Mouse (Mus musculus) heart, postnatal 25 days (tissue): ENCODE measurements around the gene Acot13. TPM values are rescaled to one million over a fixed set of nuclear protein-coding genes. Genes with fewer than 3 reads are reported as not detected.
"Not testable (repeated sequence)": the region's sequence is repeated elsewhere in the genome, so short reads cannot be mapped to it uniquely, and the experiment has no call there.

Experiments used
- DNase-seq: peaks from one replicate; pipeline ENCODE4 v3.0.0; 2022; ENCODE audit warnings: low spot score
- intact Hi-C: fragments of 180-260 bp; cut with DNase I; formaldehyde crosslinking; loops from one replicate; pipeline ENCODE4 v1.15.1; 2025
- total RNA-seq, 2 experiments: library from RNA; stranded (reverse); gene quantifications; 2 replicates each; pipeline ENCODE4 v1.2.3; 2021

Gene Acot13
- 100 to 1,000 TPM; 422 to 431 TPM for total RNA-seq

DNA sequence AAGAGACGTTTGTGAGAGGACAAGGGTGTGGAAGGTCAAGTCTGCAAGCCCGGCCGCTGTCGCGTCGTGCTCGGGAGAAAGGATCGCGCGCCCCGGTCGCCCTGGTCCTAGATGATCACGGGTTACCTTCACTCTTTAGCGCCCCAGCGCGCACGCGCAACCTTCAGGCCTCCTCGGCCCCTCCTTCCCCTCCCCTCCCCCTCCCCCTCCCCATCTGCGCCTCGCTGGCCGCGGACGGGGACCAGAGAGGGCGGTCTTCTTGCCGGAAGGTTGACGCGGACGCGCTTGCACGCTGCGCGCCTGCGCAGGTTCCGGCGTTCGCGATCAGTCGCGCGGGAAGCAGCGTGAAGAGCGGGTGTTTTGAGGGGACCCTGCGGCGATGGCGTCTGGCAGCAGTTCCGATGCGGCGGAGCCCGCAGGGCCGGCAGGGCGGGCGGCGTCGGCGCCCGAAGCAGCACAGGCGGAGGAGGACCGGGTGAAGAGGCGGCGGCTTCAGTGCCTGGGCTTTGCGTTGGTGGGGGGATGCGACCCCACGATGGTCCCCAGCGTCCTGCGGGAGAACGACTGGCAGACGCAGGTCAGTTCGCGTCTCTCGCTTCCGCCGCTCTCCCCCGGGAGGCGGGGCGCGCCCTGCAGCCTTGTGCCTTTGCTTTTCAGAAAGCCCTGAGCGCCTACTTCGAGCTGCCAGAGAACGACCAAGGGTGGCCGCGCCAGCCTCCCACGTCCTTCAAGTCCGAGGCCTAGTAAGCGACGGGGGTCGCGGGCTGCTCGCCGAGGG lies at the start of gene Acot13, which contains the start of gene Tdp2:
Acot13 (minus strand) TSS at position 188 of the 778 bp plus-strand sequence.
Tdp2 (plus strand) TSS at position 327 of the 778 bp plus-strand sequence.
- DNase-seq = peak; percentile 89
- intact Hi-C loops = loop anchor here (2.0 kb wide), 1 partner anchor 29 kb away; no protein-coding TSS in a partner anchor

DNA sequence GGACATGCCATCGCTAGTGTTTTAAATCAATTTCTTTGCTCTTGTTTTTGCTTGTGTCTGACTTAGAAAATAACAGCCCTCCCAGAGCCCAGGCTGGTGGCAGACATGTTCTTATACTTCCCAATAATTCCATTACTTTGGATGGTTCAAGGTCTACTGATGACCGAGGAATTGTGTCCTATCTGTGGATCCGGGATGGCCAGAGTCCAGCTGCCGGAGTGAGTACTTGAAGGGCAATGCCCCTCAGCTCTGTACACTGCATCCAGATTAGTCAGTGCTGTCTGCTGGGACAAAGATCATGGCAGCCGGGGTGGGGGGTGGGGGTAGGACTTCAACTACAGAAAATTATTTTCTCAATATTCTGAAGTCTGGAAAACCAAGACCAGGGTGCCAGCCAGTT lies 49.4 kb upstream of the Acot13 start:
- no peak for DNase-seq
- intact Hi-C loops = no loop called here

DNA sequence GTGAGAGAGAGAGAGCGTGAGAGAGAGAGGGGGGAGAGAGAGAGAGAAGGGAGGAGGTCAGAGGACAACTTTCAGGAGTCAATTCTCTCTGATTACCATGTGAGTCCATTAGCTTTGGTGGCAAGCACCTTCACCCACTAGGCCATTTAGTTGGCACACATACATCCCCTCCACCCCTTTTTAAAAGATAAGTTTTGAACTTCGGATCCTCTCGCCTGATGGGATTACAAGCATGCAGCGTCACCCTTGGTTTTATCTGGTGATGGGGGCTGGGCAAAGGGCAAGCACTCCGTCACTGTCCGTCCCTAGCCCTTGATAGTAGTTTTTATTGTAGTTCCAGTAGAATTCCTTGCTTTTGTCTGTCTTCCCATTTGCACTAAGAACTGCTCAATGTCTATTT lies 48.9 kb upstream of the Acot13 start:
- intact Hi-C loops = no loop called here
- no peak for DNase-seq

DNA sequence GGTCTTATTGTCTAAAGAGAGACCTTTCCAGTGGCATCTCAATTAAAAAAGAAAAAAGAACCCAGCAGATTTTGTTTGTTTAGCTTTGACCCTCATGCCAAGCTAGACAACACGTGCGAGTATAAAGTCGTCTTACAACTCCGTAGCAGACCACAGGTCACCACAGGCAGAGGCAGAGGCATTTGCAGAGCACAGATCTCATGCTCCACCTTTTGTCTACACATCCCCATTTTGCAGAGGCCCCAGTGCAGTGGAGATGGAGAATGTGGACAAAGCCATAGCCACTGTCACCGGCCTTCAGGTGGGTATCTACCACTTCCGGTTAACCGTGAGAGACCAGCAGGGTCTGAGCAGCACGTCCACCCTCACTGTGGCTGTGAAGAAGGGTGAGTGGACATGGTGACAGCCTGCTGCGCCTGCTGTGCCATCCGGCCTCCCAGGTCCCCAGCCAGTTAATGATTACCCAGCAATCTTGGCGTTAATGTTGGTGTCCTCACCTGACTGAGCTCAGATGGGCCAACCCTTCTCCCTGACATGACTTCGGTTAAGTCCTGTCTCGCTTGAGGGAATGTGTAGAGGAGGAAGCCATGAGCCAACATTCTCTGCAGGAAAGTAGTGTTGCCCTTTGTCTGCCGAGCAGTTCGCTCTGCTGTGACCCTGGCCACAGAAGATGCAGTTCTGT lies 48.2 kb upstream of the Acot13 start:
- intact Hi-C loops = no loop called here
- no peak for DNase-seq

DNA sequence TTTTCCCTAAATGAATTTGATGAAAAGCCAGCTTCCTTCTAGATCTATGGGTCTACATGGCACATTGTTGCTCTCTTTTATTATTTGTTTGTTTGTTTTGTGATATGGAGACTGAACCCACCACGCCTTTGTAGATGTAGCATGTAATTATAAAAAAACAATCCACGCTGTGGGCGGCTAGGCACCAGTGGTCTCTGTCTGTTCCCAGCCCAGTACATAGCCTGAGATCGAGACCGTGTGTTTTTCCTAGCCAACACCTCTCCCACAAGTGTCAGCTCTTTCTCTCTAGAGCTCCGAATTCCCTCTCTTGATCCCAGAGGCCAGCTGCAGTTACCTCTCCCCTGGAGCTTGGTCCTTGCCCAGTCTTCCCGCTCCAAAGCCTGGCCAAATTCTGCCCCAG lies 36.9 kb upstream of the Acot13 start:
- intact Hi-C loops = no loop called here
- DNase-seq = no peak

DNA sequence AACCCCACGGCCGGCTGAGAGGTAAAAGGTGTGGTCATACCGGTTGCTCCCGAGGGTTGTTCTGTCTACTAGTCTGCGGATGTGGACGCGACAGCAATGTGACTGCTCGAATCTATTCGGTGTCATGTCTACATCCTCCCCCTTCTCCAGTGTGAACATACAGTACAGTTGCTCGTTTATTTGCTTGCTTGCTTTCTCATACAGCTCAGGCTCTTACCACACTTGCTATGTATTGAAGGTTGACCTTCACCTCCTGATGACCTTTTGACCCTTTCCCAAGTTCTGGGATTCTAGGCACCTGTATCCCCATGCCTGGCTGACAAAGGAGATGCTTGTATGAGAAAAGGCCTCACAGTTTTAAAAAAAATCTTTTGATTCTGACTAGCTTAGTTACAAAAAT lies 36.4 kb upstream of the Acot13 start:
- intact Hi-C loops = no loop called here
- no peak for DNase-seq

DNA sequence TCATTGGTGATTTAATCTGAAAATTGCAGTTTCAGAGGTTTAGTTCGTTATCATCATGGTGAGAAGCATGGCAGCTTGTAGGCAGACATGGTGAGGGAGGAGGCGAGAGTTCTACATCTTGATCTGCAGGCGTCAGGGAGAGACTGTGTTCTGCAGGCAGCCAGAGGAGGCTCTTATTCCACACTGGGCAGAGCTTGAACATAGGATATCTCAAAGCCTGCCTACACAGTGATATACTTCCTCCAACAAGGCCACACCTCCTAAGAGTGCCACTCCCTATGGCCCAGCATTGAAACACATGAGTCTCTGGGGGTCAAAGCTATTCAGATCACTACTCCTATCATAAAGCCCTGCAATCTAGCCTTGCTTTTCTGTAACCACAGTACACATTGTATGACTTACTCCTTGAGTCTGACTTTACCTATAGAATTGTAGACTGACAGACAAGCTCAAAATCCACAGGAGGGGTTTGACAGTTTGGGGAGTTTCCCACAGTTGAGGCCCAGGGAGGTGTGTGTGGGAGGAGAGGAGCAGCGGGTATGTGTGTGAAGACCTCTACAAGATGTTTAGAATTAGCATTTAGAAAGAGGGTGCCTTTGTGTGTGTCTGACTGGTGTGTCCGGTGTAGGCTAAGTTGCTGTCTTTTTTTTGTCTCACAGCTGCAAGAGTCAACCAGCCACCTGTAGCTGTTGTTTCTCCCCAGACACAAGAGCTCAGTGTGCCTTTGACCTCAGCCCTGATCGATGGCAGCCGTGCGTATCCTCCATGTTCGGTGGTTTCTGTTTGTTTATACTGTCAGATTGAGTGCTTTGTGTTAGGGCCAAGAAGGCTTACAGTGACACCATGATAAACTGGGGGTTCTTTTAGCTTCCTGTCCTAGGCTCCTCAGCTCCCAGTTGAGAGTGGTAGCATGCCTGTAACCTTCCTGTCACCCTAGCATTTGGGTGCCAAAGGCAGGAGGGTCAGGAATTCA lies 35.4 kb upstream of the Acot13 start:
- intact Hi-C loops = no loop called here

DNA sequence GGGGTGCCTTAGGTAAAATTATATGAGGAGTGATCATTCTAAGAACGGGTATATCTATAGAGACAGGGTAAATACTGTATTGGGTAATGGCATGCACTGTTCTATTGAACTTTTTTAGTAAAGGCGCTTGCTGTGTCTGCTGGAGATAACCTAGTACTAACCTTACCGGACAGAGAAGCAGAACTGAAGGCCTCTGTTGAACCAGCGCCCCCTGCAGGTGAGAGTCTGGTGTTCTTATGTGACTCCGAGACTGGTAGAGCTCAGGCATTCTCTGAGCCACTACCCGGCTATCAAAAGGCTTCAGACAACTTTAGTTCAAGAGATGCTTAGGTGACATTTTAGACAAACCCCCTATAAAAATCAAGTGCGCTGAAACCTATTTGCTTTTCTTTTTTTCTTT lies 31.2 kb upstream of the Acot13 start:
- intact Hi-C loops = no loop called here
- DNase-seq = no peak

More for the DNA sequence above, 35.4 kb upstream of the Acot13 start:
- DNase-seq = no peak

DNA sequence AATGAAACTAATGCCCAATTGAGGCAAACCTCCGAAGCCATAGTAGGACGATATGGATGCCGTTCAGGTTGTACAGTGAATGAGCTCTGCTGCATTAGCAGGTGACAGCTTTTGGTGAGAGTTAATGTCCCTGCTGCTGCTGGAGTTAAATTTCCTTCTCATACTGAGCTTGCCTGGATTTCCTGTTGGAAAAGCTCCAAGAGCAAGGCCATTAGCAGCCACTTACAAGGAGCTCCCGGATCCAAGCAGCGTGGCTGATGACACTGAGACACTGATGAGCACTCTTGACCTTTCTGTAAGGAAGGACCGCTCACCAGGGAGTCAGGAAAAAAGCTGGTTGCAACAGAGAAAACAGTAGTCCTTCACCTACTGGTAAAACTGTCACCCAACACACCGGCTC lies 30.7 kb upstream of the Acot13 start:
- intact Hi-C loops = no loop called here
- DNase-seq = no peak

DNA sequence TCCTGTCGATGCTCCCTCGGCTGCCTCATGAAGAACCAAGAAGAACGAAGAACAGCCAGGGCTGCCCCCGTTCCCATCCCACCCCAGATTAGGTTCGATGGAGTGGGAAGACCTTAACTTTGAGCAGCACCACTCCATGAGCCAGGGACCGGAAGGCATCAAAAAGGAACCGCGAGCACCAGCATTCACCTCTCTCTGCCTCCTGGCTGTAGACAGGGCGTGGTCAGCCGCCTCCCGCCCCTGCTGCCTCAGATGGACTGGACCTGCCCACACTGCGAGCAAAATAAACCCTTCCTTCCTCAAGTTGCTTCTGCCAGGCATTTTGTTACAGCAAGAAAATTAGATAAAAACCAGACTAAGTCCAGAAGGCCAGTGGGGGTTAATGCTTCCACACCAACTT lies 29.7 kb upstream of the Acot13 start:
- DNase-seq = no peak
- intact Hi-C loops = no loop called here

DNA sequence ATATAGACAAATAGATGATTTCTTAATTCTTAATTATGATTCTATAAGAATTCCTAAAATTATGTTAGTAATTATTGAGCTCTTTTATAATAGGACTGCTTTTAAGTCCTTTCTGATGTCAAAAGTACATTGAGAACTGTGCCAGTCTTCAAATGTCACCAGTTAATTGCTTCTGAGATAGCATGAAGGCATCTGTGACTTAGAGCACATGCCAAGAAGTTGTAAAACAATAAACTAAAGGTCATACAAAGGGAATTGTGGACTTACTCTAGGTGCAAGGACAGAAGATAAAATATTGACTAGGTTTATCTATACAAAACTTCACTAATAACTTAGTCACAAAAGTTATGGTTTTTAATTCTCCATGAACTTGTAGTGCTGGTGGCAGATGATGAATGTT lies 27.8 kb upstream of the Acot13 start:
- no peak for DNase-seq
- intact Hi-C loops = loop anchor here (5.0 kb wide), 1 partner anchor 38 kb away; no protein-coding TSS in a partner anchor

DNA sequence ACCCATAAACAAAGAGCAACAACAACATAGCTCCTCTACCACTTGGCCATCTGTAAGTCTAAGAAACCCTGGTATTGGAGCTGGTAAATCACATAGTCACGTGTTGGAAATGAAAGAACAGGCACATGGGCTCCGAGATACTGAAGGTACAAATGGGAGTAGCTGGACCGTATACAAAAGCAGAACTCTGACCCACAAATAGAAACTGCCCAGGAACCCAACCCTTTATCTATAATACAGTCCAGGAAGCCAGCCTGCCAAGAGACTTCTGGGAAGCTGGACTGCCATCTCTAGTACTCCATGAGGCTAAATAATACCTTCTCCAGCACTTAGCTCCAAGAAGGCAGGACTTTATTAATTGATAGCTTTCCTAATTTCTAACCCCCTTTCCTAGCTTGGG lies 21.2 kb upstream of the Acot13 start:
- no peak for DNase-seq
- intact Hi-C loops = no loop called here

DNA sequence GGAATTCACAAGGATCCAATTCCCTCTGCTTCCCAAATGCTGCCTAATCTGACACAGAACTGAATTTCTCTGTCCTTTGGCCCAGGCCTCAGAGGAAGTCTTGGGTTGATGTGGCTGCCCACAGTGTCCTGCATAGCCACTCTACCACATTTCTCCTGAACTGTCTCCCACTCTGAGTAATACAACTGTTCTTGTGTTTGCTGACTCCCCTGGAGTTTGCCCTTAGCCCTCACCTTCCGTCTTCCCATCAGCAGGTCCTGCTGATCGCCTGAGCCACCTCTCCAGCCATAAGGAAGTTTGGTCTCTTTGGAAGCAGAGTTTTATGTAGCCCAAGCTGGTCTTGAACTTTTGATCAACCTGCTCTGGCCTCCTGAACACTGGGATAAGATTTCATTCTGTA lies 20.6 kb upstream of the Acot13 start:
- intact Hi-C loops = no loop called here

DNA sequence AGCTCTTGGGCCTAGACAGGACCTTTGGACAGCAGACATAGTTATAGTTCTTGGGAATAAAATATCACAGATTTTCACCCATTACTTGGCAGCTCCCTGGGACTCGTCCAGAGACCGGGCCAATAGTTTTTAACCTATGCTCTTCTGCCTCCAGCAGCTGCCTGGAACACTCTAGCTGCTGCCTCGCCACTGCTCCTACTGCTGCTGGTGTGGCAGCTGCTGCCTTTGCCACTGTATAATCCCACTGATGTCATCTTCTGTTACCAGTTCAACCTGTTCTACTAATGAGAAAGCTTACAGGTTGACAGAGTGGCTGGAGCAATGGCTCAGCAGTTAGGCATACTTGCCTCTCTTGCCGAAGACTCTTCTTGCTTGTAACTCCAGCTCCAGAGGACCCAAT lies 18.0 kb upstream of the Acot13 start:
- intact Hi-C loops = no loop called here
- DNase-seq = no peak

More for the DNA sequence above, 20.6 kb upstream of the Acot13 start:
- no peak for DNase-seq

DNA sequence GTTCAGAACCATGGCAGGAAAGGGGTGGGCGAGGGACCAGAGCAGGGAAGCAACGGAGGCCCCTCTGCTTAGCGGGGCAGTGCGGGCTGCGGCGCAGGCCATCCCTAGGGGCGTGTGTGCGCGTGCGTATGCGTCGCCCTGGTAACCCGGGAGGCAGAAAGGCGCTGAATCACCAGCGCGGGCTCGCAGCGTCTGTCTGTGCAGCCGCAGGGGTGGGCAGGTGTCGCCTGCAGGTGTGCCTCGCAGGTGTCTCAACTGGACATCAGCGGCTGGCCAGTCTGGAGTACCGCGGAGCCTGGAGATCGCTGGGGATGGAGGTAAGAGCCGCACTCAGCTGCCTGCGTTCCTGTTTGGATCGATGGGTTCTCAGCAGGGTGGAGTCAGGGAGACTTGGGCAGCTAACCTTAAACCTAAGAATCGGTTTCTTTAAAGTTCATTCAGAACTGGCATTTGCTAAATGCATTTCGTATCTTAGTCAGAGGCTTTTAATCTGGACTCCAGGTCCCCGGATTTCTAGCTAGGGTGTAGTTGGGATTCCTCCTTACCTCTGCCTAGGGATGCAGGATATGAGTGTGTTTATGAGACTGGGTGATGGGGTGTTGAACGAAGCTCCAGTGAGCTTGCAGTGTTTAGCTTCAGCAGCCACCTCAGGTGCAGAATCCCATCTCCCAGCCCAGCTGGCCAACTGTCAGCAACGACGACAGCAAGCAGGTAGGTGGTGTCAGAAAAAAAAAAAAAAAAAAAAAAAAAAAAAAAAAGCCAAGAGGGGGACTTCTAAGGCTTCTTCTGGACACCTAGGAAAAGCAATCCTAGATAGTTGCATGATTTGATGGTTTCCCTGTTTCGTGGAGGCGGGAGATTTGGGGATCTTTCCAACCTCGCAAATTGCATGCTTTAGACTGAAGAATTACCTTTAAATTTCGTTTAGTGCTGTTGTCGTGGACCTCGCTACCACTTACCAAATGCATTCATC lies 13.9 kb upstream of the Acot13 start, which contains the start of gene D130043K22Rik:
D130043K22Rik (plus strand) TSS at position 153 of the 973 bp plus-strand sequence.
- no peak for DNase-seq
- intact Hi-C loops = no loop called here

DNA sequence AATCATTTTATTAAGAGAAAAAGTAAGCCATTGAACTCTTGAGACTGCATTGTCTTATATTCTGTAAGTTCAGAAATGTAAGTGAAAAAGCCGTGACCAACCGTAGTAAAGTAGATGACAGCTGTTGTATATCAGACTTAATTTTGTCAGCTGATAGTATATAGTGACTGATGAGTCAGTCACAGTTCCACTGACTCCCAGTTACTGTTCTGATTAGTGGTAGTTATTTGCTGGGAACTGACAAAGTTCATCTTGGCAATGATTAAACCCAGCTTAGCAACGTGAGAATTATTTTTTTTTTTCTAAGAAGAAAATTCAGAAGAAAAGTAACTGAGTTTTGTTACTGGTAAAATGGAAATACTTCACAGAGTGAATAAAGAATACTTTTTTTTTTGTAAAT lies 10.4 kb upstream of the Acot13 start:
- intact Hi-C loops = no loop called here

DNA sequence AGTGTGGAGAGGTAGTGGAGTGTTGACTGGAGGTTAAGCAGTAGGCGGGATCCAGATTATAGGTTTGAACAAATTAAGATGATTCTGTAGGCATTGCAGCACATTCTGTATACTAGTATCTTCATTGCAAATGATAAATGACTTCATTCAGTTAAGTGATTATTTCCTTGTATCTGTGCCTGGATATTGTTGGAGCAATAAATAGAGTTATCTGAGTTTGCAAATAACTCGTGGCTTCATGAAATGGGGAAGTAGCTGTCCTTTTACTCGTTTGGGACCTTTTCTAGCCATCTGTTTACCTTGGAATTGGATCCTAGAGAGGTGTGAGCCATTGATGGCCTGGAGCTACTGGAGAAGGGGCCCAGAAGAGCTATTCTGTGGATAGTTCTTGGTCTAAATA lies 8.5 kb upstream of the Acot13 start:
- DNase-seq = no peak
- intact Hi-C loops = no loop called here

More for the DNA sequence above, 10.4 kb upstream of the Acot13 start:
- DNase-seq = no peak

DNA sequence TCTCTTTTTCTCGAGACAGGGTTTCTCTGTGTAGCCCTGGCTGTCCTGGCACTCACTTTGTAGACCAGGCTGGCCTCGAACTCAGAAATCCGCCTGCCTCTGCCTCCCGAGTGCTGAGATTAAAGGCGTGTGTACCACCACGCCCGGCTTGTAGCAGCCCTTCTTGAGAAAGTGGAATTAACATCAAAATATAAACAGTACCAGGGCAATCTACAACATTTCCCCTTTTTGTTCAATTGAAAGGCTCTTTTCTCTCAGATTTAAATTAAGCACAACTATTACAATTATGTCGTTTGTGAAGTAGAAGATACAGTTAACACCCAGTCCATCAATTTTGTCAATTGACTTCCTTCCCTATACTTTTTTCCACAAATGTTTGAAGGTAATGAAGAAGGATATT lies 6.4 kb upstream of the Acot13 start:
- DNase-seq, intact Hi-C loops: not testable (repeated sequence)

DNA sequence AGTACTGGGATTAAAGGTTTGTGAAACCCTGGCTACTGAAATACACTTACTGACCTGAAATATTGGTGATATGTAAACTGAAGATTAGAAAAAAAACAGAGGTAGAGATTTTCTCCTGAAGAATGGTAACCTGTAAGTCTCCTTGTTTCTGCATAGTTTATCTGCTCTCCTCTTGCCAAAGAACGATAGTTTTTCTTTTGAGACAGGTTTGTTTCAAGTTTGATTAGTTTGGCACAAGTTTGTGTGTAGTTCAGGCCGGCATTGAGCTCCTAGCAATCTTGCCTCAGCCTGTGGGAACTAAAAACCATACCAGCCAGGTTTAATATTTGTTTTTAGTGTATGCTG lies 1.4 kb upstream of the Acot13 start:
- intact Hi-C loops = no loop called here
- DNase-seq = no peak
